Mouse (Mus musculus) right cerebral cortex, adult 18-20 months (tissue): ENCODE data around the gene Ern1.
"Not testable (repeated sequence)": the region's sequence is repeated elsewhere in the genome, so short reads cannot be mapped to it uniquely, and the experiment has no call there.

Experiments used
- DNase-seq: peaks from one replicate; pipeline ENCODE4 v3.0.0; 2022; ENCODE audit warnings: mixed read lengths

The Ern1 gene

DNA sequence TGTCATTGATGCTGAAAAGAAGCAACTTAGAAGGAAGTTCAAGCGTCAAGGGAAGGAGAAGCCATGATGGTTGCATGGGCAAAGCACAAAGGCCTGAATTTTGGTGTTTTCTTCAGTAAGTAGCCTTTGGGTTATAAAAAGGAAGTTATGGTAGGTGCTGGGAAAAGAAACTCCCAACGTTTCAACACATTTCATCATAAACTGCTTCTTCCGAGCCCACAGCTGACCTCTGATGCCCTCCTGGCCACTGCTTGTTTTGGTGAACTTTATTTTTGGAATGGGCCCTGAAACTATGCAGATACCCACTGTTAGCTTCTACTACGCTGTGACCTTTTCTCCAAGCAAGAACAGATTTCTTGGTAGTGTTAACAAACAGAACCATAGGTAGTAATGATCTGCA, 58.0 kb downstream of the Ern1 start:
- no peak for DNase-seq

DNA sequence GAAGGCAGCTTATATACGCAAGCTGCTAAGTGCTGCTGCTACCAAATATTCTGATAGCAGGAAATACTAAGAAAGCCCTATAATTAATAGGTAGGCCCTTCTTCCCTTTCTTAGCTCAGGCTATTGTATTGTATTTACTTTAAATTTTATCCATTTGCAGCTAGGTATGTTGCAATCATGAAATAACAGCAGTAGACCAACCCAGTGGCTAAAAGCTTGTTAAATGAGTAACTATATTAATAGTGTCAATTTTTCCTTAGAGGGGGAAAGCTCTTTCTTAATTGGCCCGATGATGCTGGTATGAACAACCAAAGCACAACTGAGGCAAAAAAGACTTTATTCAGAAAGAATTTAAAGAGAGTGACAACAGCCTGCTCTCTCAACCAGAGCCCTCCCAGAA, 59.1 kb downstream of the Ern1 start:
- no peak for DNase-seq

DNA sequence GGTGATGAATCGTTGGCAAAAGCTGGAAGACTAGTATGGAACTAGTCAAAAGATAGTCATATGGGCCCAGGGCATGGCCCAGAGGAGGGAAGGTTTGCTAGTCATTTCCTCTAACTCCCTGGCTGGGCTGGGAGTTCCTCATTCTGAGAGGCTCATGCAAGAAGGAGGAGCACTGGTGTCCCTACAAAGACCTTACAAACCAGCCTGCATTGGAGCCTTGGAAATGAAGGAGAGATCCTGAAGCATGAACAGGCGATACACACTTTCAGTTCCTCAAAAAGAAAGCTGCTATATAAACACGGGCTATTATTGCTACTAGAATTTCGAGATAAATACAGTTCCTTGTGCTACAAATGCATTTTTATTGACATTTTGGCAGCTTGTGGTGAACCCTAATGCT, 59.5 kb downstream of the Ern1 start:
- DNase-seq, result no peak

DNA sequence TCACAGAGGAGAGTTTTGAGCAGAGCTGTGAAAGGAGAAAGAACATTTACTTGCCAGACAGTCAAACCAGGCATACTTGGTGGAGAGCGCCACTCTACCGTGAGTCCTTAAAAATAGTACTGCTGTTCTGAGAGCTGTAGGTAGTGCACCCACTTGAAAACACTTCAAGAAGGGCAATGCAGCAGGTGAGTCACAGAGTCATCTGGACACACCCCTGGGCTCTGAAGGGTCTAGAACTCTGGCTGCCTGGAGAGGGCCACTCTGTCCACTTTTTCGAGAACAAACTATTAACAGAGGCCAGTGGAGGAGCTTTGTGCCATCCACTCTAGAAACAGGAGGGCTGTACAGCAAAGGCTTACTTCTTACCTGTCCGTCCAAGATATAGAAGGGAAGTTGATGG, 61.2 kb downstream of the Ern1 start:
- DNase-seq, result no peak

DNA sequence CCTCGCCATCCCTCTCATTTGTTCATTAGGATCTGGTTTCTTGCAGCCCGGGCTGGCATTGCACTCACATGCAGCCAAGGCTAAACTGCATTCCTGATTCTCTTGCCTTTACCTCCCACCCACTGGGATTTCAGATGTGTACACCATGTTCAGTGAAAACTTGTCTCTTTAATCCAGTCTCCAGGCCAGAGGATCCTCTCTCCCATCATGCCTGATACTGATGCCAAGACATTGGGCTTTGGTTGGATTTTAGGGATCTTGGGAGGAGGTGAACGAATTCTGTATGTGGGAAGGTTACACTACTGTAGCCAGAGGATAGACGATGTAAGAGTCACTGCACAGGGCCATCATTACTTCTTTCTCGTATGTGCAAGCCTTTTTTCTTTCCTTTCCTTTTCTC, 62.5 kb downstream of the Ern1 start:
- DNase-seq, result no peak

DNA sequence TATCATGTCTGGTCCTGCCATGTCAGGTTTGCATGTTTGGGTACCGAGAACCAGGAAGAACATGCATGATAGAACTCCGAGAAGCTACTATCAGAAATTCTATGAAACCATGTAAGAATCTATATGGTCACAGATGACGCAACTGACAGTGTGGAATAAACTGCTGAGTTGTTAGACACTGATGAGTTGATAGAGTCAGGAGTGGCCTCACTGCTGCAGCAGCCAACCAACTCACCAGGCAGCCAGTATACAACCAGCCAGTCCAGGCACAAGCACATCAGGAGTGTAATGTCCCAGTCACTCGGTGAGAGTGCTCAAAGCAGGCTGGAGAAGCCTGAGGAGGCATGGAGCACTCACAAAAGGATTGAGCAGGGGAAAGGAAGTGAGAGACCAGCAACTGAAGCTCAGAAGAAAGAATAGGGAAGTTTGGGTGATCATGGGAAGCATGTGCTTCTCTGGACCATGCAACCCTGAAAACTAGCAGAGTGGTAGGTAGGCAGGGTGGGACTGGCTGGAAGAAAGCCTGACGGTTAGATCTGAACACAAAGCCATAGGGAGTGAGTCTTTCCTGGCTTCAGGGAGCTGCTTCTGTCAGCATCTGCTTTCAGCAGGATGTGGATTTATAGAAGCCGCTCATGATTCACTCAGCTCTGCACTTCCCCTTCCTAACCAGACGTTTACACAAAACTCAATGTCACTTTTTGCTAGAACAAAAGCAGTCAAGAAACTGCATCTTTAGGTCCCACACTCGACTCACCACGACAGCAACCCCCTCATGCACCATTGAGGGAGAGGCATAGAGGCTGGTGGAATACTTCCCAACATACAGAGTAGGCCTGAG, 68.2 kb downstream of the Ern1 start:
- no peak for DNase-seq

DNA sequence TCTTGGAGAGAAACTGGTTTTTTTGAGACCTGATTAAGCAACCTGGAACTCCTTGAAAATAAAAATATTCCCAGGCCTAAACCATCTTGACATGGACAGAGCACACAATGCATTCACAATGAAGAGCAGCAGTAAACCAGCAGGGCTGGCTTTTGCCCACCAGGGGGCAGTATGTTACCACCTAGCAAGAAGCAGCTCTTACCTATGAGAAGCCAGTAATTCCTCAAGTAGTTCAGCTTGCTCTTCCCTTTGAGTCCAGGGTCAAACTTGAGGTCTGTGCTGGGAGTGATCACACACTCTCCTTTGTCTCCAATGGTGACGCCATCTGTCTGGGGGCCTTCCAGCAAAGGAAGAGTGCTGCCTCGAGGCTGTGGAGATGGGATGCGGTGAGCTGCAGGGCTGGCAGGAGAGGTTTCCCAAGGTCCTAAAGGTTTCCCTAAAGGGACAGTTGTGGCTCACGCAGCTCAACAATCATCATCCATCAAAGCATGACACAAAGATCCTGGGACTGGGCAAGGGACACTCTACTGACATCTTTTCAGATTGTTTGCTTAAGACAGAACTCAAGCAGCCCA, 68.9 kb downstream of the Ern1 start:
- peak; percentile 82 for DNase-seq

DNA sequence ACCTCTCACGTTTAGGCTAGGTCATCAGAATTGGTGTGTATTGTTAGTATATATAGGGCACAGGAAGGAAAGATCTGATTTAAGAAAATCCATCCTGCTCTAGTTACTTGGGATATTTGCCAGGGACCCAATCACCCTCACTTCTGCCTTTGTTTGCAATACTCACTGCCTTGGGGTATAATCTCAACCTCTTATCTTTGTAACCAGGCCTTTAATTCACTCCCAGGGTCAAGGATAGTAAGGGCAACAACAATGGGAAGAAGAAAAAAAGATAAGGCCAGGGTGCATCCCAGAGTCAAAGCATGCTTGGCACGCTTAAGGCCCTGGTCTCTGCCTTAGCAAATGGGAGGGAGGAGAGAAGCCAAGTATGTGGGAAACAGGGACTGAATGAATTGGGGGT, 69.8 kb downstream of the Ern1 start:
- no peak for DNase-seq

DNA sequence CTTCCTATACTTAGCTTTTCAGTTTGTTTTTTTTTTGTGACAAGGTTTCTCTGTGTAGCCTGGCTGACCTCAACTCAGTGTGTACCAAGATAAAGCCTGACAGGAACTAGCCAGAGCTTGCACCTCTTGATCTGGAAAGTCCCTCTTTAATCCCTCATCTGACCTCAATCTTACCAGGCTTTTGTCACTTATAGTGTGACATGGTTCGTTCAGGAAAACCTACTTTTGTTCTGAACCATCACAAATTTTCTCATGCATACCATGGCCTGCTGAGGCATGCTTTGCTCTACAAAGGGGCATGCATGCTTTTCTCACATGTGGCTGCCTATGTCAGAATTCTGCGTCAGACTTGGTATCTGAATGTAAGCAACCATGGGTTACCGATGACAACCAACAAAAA, 71.3 kb downstream of the Ern1 start:
- DNase-seq, result no peak

DNA sequence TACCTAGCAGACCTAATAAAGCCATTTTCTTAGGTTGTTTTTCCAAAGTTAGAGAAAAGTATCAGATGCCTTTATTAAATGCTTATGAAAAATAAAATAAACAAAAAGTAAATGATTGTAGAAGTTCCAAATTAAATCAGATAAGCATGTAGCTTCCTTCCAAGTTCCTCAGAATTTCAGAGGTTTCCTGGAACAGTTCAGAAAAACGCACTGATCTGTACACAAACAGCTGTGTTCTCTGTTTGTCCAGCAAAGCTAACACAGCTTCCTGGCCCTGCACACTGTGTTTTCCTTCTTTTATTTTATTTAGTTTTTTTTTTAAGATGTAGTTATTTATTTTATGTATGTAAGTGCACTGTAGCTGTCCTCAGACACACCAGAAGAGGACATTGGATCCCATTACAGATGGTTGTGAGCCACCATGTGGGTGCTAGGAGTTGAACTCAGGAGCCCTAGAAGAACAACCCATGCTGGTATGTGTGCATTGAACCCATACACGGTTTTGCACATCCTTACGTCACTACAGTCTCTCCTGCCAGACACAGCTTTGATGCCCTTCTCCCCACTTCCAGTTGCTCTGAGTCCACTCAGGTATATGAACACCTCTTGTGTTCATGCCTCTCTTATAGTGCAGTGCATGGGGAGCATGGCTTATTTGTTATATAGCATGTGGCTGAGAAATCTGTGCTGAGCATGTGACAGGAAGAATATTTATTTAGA, 74.9 kb downstream of the Ern1 start:
- no peak for DNase-seq

DNA sequence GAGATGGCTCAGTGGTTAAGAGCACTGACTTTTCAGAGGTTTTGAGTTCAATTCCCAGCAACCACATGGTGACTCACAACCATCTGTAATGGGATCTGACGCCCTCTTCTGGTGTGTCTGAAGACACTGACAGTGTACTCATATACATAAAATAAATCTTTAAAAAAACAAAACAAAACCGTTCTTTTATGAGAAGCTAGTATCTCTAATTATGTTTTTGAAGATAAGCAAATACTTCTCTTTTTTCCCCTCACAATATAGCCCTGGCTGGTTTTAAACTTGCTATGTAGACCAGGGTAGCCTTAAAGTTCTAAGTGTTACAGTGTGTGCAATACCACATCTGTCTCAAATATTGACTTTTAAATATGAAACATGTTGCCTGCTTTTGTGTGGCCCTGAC, 76.5 kb downstream of the Ern1 start:
- no peak for DNase-seq

DNA sequence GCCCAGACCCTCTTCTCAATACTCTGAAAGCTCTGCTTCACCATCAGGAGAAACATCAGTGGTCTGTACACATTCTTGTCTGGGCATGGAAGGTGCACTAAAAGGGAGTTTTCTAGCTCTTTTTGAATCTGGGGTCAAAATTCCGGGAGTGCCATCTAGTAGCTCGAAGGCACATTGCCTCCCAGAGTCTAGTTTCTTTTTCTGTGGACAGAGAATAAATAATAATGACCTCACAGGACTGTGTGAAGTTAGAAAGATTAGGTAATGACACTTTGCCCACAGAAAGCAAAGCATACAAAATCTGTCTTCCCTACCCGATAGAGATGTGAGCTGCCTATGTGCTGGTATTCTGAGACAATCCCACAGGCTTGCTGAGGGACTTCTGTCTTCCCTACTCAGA, 77.1 kb downstream of the Ern1 start:
- no peak for DNase-seq

DNA sequence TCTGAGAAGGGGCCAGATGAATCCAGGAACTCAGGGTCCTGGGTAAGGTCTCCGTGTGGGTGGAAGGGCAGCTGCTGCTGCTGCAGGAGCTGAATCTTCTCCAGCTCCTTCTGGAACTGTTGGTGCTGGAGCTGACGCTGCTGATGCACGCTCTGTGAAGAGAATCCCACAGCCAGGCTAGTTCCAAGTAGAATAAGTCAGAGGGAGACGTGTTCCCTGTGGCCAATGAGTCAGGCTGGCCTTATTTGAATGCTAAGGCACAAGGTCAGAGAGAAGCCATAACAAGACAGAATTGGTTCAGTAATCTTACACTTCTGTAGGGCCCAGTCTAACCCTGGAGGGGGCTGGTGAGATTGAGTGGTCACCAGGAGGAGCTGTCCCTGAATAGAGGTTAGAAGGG, 77.6 kb downstream of the Ern1 start:
- no peak for DNase-seq

DNA sequence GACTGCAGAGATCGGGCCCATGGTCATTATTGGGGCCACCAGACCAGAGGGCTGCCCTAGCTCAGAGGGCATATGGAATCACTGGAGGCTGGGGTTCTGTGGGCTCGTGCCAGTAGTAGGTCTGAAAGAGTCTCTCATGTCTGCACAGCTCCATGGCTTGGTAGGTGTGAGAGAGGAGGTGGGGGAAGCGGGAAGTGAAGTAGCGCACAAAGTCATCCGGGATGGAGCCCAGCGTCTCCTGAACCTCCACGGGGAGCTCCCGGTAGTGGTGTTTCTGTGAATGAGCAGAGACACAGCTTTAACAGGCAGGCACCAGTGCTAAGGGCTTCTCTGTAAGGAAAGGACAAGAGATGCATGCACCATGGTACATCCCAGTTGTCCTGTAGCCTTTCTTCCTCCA, 89.2 kb downstream of the Ern1 start:
- no peak for DNase-seq

DNA sequence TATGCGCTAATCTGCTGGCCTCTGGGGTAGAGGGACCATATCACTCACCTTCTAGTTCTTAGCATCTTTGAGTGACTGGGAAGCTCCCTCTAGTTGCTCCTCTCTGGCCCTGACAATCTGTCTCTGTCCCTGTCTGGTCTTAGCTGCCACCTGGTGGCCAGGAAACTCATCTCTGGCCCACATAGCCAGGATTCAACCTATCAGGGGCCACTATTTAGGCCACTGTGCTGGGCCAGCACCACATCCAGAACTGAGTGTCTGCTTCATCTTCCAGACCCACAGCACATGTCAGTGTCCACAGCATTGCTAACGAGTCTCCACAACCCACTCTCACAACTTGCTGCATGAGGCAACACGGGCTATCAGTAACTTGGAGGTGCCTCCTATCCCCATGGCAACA, 90.0 kb downstream of the Ern1 start:
- DNase-seq, result no peak

DNA sequence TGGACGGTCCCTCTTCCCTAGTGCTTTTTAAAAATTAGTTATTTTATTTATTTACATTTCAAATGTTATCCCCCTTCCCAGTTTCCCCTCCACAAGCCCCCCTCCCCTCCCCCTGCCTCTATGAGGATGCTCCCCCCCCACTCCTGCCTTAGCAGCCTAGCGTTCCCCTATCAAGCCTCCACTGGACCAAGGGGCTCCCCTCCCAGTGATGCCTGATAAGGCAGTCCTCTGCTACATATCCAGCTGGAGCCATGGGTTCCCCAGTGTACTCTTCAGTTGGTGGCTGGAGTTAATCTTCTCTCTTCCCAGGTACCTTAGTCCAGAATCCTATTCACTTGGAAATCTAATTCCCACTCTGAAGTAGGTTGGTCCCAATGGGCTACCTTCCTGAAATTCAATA, 93.6 kb downstream of the Ern1 start:
- DNase-seq, result not testable (repeated sequence)

DNA sequence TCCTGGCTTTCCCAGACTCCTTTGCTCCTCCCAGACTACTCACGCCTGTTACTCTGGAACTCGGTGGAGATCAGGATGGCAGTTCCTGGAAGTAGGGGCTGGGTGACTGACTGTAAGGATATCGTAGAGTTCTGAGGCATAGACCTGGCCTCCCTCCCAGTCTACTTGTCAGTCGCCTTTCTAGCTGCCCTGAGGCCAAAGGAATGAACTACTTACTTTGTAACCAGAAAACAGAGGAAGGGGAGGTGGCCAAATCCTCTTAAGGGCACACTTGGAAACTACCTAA, 94.4 kb downstream of the Ern1 start:
- DNase-seq, result no peak

DNA sequence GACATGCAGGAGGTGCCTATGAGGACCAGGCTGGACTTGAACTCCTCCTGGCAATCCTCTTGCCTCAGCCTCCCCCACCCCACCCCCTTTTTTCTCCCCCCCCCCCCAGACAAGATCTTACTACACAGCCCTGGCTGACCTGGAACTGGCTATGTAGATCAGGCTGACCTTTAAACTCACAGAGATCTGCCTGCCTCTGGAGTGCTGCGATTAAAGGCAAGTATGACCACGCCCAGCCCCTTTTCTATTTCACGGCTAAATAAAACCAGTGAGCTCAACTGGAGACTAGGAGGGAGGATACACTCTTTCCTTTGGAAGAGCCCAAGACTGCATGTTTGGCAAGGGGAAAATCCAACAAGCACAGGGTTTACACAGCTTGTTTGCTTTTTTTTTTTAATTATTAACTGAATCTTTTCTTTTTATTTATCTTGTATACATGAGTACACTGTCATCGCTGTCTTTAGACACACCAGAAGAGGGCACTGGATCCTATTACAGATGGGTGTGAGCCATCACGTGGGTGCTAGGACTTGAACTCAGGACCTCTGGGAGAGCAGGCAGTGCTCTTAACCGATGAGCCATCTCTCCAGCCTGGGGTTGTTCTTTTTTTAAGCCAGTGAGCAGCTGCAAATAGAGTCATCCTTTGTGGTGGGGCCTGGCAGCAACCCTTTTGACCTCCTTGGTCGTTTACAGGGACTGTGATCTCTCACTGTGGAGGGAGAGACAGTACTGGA, 94.9 kb downstream of the Ern1 start:
- DNase-seq, result no peak

DNA sequence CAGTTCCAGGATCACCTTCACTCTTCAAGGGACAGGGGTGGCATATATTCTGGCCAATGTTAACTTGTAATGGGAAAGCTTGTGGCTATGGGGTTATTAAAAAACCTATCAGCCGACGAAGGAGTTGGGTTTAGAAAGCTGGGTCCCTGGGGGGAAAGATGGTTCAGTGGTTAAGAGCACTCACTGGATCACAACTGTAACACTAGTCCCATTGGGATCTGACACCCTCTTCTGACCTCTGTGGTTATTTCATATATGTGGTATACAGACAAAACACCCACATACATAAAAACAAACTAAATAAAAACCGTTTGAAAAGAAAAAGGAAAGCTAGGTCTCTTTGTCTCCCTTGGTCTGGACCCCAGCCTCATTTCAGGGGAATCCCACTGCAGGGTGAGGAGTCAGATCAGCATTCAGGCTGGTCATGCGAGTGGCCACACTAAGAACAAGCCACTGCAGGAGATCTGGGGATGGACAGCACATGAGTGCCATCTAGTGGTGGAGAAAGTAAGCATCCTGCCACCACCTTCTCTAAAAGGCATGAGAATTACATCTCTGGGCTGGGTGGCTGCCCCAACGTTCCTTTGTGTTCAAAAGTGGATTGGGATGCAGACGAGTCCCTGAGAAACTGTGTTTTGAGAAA, 96.0 kb downstream of the Ern1 start:
- peak; percentile 63 for DNase-seq

DNA sequence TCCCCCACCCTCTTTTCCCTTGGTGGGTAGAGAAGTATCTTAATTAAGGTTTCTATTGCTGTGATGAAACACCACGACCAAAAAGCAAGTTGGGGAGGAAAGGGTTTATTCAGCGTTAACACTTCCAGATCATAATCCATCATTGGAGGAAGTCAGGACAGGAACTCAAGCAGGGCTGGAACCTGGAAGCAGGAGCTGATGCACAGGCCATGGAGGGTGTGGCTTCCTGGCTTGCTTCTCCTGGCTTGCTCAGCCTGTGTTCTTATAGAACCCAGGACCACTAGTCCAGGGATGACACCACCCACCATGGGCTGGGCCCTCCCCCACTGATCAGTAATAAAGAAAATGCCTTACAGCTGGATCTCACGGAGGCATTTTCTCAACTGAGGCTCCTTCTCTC, 96.9 kb downstream of the Ern1 start:
- DNase-seq, result no peak

DNA sequence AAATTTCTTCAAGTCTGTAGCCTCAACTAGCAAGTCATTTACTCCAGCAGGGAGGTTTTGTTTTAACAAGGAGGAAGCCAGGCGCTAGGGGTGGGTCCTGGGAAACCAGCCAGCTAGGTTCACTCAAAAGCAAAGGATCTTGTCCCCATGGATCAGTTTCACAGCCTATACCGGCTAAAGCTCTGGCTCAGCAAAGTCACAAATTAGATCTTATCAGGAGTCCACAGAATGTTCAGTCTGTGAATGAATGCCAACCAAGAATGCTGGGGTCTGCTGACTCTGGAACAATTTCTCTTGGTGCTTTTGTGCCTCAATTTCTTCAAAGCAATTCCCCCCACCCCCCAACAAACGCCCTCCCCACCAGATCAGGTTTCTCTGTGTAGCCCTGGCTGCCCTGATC, 98.0 kb downstream of the Ern1 start:
- DNase-seq, result no peak

DNA sequence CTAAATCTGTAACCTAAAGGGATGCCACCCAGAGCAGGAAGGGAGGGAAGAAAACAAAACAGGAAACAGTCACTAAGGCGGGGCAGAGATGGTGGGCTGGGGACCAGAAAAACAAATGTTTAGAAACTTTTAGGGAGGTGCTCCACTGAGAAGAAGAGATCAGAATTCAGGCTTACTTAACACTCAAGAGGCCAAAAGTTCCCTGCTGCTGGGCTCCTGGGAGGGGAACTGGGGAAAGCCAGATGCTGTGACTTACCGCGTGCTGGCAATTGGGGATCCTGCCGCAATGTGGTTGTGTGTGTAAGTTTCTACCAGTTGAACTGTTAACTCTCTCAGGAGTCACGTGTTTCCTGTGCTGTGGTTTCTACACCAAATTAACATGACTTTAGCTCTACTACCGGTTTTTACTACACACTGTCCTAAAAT, 99.8 kb downstream of the Ern1 start, which contains the start of gene Icam2:
Gene Icam2 (minus strand): TSS at position 285 of the 426 bp plus-strand sequence.
- DNase-seq, result no peak

DNA sequence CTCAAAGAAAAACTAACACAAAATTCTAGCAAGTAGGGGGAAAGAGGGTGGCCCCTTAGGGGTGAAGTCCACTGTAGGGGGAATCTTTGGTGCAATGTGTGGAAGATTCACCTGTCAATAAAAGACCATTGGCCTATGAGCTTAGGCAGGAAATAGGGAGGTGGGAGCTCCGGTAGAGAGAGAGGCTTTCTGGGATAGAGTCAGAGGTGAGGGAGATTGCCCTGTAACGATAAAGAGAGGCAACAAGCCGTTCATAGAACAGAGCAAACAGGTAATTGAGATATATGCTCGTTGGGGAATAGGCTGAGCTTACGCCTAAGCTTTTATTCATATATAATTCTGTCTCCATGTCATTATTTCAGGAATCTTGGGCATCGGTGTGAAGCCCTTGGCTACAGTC, 100.6 kb downstream of the Ern1 start:
- no peak for DNase-seq
